Mouse (Mus musculus): Measurements from ENCODE around the gene Ppp1r15a. TPM values are rescaled to one million over a fixed set of nuclear protein-coding genes. Genes with fewer than 3 reads are reported as not detected.
A peak's percentile ranks its signal among the peaks of the same experiment; 100 is the strongest.
"Not testable (repeated sequence)": the region's sequence is repeated elsewhere in the genome, so short reads cannot be mapped to it uniquely, and the experiment has no call there.

Ppp1r15a gene
- polyA plus RNA-seq, 1 experiment = 19.9 TPM

DNA sequence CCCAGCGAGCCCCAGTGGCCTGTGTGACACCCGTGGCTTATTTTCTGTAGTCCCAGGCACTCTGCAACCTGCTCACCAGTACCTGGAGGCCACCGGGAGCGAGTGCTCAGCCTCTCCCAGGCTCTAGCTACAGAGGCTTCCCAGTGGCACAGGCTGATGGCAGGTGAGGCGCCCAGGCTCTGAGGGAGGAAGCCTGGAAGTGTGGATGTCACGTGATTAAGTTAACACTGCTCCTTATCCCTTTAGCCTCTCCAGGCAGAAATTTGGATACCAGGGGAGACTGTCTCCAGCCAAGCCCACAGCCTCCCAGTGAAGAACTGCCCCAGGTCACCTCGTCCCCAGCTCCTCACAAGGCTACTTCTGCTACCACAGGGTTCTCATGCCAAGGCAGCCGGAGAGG lies 27.5 kb upstream of the Ppp1r15a start:
- no peak for DNase-seq (ENCODE audit: extremely low spot score in 1 of 2, low spot score in 1 of 2)

DNA sequence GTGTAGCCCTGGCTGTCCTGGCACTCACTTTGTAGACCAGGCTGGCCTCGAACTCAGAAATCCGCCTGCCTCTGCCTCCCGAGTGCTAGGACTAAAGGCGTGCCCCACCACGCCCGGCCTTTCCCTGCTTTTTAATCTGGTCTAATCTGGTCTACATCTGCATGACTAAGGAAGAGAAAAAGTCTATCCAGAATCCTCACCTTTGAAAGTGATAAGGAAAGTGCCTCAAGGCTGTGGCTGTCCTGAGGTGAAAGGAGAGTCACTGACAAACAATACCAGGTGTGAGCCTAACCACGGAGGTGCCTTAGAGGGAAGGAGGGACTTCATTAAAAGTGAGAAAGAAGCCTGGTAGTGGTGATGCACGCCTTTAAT lies 25.4 kb upstream of the Ppp1r15a start:
- DNase-seq (ENCODE audit: extremely low spot score in 1 of 2, low spot score in 1 of 2) = no peak

DNA sequence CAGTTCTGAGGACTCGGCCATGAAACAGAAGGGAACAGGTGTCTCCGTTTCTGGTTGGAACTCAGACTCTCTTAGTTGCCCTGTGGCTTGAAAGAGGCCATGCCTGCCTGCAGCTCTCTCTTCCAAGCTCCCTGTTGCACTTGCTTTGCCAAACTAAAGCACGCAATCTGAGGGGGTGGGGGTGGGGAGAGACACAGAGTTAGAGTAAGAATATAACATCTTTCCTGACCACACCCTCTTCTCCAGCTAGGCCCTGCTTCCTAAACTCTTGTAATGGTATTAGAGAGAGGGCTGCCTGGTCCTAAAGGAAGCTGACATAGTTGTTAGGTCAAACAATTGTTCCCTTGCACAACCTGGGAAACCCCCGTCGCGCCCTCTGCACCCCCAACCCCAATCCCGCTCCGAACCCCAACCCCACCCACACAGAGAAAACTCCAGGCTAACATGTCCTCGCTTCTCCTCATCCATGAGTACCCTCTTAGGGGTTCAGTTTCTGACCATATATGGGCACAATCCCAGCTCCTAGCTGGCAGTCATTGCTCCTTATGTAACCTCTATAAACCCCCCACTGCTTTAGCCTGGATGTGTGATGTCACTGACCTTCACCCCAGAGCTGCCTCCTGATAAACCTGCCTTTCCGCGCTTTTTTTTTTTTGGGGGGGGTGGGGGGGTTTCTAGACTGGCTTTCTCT lies 24.9 kb upstream of the Ppp1r15a start:
- no peak for DNase-seq (ENCODE audit: extremely low spot score in 1 of 2, low spot score in 1 of 2)

DNA sequence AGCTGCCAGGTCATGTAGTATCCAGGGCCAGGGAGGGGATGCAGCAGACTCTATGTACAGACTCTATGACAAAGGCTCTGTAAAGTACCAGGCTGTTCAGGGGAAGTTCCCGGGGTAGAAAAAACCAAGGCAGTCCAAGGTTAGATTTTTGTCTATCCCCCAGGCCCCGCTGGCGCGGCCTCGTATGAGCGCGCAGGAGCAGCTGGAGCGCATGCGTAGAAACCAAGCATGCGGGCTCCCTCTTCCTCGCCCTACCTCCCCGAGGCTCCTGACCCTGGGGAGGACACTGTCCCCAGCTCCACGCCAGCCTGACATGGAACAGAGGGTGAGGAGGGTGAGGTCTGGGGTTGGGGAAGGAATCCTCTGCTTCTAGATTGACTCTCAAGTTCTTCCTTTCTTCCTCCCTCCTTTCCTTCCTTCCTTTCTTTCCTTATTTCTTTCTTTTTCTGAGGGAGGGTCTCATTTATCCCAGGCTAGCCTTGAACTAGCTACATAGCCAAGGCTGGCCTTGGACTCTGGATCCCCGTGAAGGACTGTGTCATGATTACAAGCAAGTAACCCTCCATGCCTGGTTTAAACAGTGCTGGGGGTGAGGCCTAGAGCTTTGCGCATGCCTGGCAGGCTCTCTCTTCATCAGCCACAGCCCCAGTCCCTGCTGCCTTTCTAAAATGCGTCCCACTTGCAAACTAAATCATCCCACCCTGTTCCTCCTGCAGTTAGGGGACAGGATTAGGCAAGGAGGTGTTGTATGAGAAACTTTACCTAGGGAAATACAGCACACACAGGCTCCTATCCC lies 23.8 kb upstream of the Ppp1r15a start:
- no peak for DNase-seq (ENCODE audit: extremely low spot score in 1 of 2, low spot score in 1 of 2)

DNA sequence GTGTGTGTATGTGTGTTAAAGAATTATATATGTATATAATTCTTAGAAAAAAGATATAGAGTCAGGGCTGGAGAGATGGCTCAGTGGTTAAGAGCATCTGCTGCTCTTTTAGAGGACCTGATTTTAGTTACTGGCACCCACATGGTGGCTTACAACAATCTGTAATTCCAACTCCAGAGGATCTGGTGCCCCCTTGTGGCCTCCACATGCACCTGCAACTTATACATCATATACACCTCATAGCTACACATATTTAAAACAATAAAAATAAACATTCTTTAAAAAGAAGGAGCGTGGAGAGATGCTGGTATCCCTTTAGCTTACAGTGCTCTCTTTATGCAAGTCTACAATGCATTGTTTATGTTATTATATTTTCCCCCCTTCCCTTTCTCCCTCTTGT lies 18.5 kb upstream of the Ppp1r15a start:
- DNase-seq (ENCODE audit: extremely low spot score in 1 of 2, low spot score in 1 of 2) = no peak

DNA sequence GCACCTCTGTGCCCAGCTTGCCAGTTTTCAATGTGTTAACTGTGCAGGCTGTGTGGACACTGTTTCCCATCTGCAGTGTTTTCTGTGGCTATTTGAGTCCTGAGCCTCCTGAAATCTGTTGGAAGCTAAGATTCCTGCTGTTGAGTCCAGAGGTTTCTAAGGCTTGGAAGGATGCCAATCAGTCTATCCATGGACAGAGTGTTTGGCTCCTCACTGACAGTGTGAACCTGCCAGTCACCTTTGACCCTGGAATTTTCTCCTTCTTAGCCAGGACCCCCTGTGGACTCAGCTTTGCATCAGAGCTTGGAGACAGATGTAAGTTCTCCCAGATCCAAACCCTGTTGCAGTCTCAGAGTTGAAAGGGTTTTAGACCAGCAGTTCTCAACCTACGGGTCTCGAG lies 14.1 kb upstream of the Ppp1r15a start:
- DNase-seq (ENCODE audit: extremely low spot score in 1 of 2, low spot score in 1 of 2) = no peak

DNA sequence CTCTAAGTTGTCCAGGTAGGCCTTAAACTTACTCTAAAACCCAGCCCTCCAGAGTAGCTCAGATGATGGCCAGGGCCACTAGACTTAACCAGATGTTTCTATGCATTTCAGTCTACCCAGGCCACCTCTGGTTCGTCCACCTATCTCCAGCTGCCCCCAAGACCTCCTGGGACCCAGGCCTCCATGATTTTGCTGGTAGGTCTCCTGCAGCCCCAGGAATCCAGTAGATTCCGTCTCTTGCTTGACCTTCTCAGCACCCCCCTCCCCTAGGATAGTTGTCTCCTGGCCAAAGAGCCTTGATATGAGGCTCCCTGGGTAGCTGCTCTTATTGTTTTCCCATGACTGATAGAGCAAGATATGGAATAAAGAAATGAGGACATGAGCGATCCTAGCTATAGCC lies 13.0 kb upstream of the Ppp1r15a start:
- no peak for DNase-seq (ENCODE audit: extremely low spot score in 1 of 2, low spot score in 1 of 2)

DNA sequence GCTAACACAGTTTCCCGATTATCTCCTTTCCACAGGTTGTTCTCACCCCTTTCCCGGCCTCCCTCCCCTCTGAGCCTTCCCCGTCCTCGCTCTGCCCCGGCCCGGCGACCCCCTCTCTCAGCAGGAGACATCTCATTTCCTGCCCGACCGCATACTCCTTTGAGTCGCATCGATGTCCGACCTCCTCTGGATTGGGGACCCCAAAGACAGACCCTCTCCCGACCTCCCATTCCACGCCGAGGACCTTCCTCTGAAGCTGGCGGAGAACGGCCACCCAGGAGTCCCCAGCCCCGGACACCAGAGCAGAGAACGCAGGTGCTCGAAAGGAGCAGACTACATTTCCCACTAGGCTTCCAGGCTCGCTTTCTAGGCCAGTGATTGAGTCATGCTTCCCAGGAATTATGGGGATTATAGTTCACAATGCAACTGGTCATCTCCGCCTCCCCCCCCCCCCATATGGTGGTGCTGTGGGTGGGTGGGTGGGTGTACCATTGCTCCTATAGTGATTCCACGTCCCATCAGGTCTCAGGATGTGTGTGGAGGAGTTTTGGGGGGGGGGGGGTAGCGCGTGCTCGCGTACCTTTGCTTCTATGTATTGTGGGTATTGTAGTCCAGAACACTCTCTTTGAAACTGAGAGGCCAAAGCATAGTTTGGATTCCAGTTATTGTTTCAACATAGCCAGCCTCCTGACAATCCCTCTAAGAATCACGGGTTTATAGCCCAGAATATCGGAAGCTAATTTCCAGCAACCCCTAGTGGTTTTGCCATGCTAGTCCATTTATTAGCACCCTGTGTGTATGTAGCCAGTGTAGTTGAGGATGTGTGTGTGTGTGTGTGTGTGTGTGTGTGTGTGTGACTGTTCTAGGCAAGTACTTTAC lies 12.3 kb upstream of the Ppp1r15a start:
- peak; percentile 38 to 80 for DNase-seq (ENCODE audit: extremely low spot score in 1 of 2, low spot score in 1 of 2)

DNA sequence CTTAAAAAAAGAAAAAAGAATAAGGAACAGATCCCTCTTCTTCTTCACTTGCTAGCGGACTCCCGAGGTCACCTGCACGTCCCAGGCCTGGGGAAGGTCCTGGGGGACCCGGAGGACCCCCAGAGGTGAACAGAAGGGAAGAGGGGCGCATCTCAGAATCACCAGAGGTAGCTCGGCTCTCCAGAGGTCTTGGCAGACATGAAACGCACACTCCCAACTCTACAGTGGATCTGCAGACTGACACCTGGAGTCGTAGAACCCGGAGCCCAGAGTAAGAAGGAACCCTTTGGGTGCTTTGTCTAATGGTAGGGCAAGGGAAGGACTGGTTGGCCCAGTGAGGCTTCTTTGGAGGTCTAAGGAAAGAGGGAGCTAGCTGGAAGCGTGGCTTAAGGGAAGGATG lies 11.5 kb upstream of the Ppp1r15a start:
- DNase-seq (ENCODE audit: extremely low spot score in 1 of 2, low spot score in 1 of 2) = no peak

DNA sequence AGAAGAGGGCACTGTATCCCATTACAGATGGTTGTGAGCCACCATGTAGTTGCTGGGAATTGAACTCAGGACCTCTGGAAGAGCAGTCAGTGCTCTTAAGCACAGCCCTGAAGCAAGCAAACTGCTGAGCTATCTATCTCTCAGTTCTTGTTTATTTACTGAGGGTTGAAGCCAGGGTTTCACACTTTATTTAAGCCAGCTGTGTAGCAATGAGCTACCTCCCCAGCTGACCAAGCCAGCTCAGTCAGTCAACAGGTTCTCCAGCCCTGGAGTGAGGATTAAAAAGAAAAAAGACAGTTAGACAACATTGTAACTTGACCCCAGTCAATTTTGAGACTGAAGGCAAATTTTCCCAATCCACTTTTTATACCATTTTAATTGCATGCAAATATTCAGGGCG lies 9.6 kb upstream of the Ppp1r15a start:
- DNase-seq (ENCODE audit: extremely low spot score in 1 of 2, low spot score in 1 of 2) = no peak

DNA sequence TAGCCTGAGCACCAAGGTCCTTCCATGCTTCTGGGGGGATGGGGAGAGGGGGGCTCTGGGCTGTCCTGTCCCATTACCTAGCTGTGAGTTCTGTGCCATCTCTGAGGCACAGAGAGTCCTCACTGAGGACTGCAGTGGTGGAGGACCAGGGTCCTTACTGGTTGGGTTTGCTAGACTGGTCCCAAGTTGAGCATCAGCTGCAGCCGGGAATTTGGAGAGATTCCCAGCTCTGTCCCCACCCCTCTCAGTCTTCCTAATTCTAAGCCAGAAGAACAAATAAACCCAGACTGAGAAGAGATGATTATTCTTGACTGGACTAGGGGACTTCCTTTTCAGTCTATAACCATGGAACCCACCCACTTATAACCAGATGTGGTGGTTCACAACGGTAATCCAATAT lies 4.6 kb upstream of the Ppp1r15a start:
- no peak for DNase-seq (ENCODE audit: extremely low spot score in 1 of 2, low spot score in 1 of 2)

DNA sequence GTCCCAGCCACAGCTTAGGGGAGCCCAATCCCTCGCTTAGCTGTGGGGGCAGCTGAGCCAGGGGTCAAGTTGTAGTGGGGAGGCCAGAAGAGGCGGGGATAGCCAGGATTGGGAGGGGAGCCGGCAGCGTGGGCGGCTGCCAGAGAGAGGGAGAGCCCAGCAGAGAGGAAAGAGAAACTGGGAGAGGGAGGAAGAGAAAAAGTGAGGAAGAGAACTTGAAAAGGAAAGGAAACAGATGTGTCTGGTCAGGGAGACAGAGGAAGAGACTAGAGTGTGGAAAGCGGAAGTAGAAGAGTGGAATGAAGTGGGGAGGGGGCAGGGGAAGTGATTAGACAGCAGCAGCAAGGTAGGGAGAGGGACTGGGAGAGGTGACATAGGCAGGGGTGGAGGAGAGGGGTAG lies 3.4 kb upstream of the Ppp1r15a start:
- DNase-seq (ENCODE audit: extremely low spot score in 1 of 2, low spot score in 1 of 2) = no peak

DNA sequence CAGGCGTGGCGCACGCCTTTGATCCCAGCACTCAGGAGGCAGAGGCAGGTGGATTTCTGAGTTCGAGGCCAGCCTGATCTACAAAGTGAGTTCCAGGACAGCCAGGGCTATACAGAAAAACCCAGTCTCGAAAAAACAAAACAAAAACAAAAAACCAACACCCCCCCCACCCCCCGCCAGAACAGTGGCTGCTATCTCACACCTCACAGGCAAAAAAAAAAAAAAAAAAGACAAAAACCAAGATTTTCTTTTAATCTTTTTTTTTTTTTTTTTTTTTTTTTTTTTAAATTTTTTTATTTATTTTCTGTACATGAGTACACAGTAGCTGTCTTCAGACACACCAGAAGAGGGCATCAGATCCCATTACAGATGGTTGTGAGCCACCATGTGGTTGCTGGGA lies 1.1 kb upstream of the Ppp1r15a start:
- DNase-seq (ENCODE audit: extremely low spot score in 1 of 2, low spot score in 1 of 2) = not testable (repeated sequence)

DNA sequence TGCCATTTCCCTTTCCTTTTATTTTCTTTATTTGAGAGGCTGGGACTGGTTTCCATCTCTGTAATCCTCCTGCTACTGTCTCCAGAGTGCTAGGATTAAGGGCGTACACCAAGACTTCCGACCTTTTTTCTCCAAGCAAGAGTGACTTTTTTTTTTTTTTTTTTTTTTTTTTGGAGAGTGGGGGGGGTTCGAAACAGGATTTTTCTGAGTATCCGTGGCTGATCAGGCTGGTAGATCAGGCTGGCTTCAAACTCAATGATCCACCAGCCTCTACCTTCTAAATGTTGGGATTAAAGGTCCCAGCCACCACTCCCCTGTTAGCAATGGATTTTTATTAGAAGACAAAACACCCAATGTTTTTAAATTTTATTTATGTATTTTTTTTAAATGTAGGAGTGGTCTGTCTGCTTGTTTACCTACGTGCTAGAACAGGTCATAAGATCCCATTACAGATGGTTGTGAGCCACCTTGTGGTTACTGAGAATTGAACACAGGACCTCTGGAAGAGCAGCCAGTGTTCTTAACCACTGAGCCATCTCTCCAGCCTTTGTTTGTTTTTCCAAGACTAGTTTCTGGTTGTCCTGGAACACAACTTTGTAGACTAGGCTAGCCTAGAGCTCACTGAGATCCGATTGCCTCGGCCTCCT lies 529 bp upstream of the Ppp1r15a start:
- no peak for DNase-seq (ENCODE audit: extremely low spot score in 1 of 2, low spot score in 1 of 2)

DNA sequence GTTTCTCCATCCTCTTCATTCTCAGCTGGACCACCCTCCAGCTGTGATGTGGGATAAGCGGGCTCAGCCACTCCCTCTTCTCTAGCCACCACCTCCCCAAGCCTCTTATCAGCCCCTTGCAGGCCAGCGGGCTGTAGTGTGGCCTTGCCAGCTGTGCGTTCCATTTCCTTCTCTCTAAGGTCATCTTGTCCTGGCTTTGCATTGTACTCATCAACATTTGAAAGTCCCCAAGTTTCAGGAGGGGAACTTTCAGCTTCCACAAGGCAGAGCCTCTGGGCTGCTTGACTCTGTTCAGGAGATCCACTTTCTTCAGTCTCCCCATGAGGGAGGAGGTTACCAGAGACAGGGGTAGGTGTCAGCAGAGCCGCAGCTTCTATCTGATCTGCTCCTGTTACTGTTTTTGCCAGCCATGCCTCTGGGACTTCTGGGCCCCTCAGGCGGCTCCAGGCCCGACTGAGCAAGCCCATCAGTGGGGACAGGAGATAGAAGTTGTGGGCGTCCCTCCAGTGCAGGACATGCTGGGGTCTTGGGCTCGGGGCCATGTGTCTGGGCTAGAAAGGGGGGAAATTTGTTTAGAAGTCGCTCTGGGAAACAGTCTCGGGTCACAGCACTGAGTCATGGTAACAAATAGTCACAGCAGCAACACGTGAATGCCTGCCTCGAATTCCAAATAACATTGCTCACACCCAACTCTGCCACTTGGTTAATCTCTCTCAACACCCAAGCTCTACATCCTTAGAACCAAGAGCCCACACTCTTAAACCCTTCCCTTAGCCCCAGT lies 1.0 kb downstream of the Ppp1r15a start:
- no peak for DNase-seq (ENCODE audit: extremely low spot score in 1 of 2, low spot score in 1 of 2)

DNA sequence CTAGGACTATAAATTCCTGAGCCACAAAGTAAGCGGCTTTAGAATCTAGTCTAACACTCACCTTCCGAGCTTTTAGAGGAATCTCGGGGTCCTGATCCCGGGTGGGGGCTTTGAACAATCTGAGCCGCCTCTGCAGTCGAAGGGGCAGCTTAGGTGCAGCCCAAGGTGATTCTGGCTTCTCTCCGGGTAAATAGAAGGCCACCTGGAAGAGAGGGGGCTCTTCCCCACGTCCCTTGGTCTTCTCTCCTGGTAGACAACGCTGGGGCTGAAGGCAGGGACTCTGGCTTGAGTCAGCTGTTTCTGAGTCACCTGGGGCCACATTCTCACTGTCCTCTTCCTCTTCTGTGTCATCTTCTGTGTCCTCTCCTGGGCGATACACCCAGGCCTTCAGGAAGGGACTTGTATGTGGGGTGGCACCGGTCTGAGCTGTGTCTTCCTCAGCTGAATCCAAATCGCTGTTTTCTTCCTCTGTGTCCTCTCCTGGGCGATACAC lies 2.3 kb downstream of the Ppp1r15a start:
- DNase-seq (ENCODE audit: extremely low spot score in 1 of 2, low spot score in 1 of 2) = no peak

DNA sequence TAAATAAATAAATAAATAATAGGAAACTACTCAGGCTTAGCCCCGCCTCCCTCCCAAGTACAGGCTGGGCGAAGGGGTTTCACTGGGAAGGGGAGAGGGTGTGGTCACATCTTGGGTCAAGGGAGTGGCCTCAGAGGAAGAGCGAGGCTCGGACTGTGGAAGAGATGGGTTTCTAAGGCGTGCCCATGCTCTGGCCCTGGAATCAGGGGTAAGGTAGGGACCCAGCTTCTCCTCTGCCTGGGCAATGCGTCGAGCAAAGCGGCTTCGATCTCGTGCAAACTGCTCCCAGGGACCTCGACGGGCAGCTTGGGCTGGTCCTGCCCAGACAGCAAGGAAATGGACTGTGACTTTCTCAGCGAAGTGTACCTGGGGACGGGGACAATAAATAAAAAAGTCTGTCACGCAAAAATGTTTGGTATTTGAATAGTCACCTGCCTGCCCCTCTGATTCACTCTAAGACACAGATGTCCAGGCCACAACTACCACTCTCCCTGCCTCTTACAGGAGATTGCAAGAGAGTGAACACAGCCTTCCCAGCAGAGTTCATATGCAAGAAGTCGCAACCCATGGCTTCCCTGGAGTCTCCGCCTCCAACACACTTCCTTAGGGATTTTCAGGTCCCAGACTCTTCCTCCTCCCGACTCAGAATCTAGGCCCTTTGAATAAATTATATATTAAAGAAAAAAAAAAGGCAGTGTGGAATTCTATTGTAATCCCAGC lies 3.0 kb downstream of the Ppp1r15a start:
- DNase-seq (ENCODE audit: extremely low spot score in 1 of 2, low spot score in 1 of 2) = no peak

DNA sequence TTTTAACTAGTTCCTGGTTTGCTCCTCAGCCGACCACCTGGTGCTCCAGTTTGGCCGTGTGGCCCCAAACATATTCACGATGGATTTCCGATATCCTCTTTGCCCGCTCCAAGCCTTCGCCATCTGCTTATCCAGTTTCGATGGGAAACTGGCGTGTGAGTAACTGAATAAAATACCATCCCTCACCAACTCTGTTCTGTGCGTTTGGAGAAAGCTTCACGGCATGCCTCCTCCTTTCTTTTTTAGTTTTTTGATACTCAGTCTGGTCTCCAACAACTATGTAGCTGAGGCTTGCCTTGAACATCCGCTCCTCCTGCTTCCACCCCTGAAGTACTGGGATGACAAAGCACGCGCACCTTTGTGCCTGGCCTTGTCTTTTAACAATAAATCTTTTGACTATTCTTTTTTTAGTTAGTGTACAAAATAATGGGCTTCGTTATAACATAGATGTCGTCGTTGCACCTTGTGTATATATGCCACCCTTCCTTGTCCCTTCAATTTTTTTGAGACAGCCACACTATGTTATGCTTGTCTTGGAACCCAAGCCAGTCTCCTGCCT lies 3.8 kb downstream of the Ppp1r15a start:
- DNase-seq (ENCODE audit: extremely low spot score in 1 of 2, low spot score in 1 of 2) = no peak

DNA sequence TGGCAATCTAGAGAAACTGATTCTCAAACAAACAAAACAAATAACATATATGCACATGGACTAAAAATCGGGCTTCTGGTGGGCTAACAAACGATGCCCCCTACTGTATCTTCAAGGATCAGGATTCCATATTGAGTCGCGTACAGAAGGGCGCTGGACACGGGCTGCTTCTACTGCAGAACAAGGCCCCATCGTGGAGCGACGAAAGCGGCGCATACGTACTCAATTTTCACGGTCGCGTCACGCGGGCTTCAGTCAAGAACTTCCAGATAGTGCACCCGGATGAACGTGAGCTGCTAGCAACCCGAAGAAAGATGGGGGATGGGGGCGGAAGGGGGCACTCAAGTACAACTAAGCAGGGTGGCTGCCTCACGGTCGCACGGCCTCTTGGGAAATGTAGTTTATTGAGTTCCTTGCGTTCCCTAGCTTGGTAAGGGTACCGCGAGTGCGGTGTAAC lies 4.3 kb downstream of the Ppp1r15a start:
- DNase-seq (ENCODE audit: extremely low spot score in 1 of 2, low spot score in 1 of 2) = peak; percentile 90 to 93
